Mouse (Mus musculus) midbrain, embryonic 11.5 days (tissue): ENCODE results near the gene Specc1. TPM values are rescaled to one million over a fixed set of nuclear protein-coding genes. Genes with fewer than 3 reads are reported as not detected.

Experiments
- ATAC-seq: fragments of 200-750 bp; cut with Nextera tagmentation; 2 replicates; pipeline ENCODE4 v1.8.0; 2017; ENCODE audit warnings: moderate TSS enrichment, moderate library complexity; ENCODE audit not compliant: low FRiP score
- DNase-seq: peaks from one replicate; pipeline ENCODE4 v3.0.0; 2015; ENCODE audit warnings: low spot score; ENCODE audit errors: missing footprints
- H3K27ac ChIP-seq: fragments of 300-500 bp; sonication (generic); 2 replicates; pipeline ENCODE4 v1.5.1; 2014; ENCODE audit warnings: low read depth, low read length
- H3K27me3 ChIP-seq: fragments of 300-500 bp; sonication (generic); 2 replicates; pipeline ENCODE4 v1.6.1; 2014; ENCODE audit warnings: mild to moderate bottlenecking, low read length, moderate library complexity, mixed read lengths; ENCODE audit not compliant: control insufficient read depth, insufficient read depth
- H3K36me3 ChIP-seq: fragments of 300-500 bp; sonication (generic); 2 replicates; pipeline ENCODE4 v1.6.1; 2014; ENCODE audit warnings: mild to moderate bottlenecking, low read length, moderate library complexity, mixed read lengths; ENCODE audit not compliant: control insufficient read depth, insufficient read depth
- H3K4me1 ChIP-seq: fragments of 300-500 bp; sonication (generic); 2 replicates; pipeline ENCODE4 v1.6.1; 2014; ENCODE audit warnings: low read length; ENCODE audit not compliant: control insufficient read depth, insufficient read depth
- H3K4me2 ChIP-seq: fragments of 300-500 bp; sonication (generic); 2 replicates; pipeline ENCODE4 v1.6.1; 2014; ENCODE audit warnings: mild to moderate bottlenecking, moderate library complexity
- H3K4me3 ChIP-seq: fragments of 300-500 bp; sonication (generic); 2 replicates; pipeline ENCODE4 v1.5.1; 2014; ENCODE audit warnings: low read depth, low read length
- H3K9ac ChIP-seq: fragments of 300-500 bp; sonication (generic); 2 replicates; pipeline ENCODE4 v1.6.1; 2014; ENCODE audit warnings: low read length
- H3K9me3 ChIP-seq: fragments of 300-500 bp; sonication (generic); 2 replicates; pipeline ENCODE4 v1.6.1; 2016; ENCODE audit warnings: low read length; ENCODE audit not compliant: control insufficient read depth
- WGBS: fragments of 180-500 bp; shearing (Covaris S2); extraction: QIAGEN DNeasy Blood & Tissue Kit; methylation state at CpG from one replicate; pipeline ENCODE4 v1.1.7; 2014; 5-methylcytosine and 5-hydroxymethylcytosine counted together
- polyA plus RNA-seq: library from polyadenylated mRNA; unstranded; fragments of >200 nt; fragmentation: Nextera tagmentation; extraction: Ambion mirVana; gene quantifications from 2 replicates; pipeline ENCODE4 v1.2.1, GENCODE M21; 2014

The Specc1 gene
- polyA plus RNA-seq, 1 experiment from 2014 or later: 15.8 TPM

GRCm38 (mm10) chr11:62069554-62069953, 113.0 kb downstream of the Specc1 start:
- no peak overlapping the region for H3K4me3 ChIP-seq
- DNase-seq (peak; percentile 88), ATAC-seq (no peak)
- H3K27me3 ChIP-seq: no peaks in the 10 kb centered on the region
- no peaks in the 10 kb centered on the region for H3K9me3 ChIP-seq
- H3K9ac ChIP-seq: no peak overlapping the region
- WGBS: 28% methylated on average over 2 of the region's 2 CpGs
- no peak overlapping the region for H3K27ac ChIP-seq
- H3K4me2 ChIP-seq: no peak overlapping the region
- no peaks in the 10 kb centered on the region for H3K36me3 ChIP-seq
- 0 out of 2 replicates have a peak, but pooled peaks cover 6% of the 10 kb centered on the region for H3K4me1 ChIP-seq

- WGBS: 87% methylated on average over 7 of the region's 7 CpGs
- Histone ChIP-seq H3K4me2 (no peak overlapping the region), H3K27ac (no peak overlapping the region), H3K9me3 (no peaks in the 10 kb centered on the region), H3K36me3 (no peaks in the 10 kb centered on the region), H3K27me3 (no peaks in the 10 kb centered on the region), H3K4me3 (no peak overlapping the region), H3K9ac (no peak overlapping the region), H3K4me1 (0 out of 2 replicates have a peak, but pooled peaks cover 6% of the 10 kb centered on the region)
- ATAC-seq (no peak), DNase-seq (no peak)
Measured at GRCm38 (mm10) chr11:62070206-62070605, 113.6 kb downstream of the Specc1 start.

GRCm38 (mm10) chr11:62072406-62072805, 115.8 kb downstream of the Specc1 start:
- no peaks in the 10 kb centered on the region for H3K9me3 ChIP-seq

GRCm38 (mm10) chr11:62073575-62074140, 117.1 kb downstream of the Specc1 start:
- H3K9ac ChIP-seq: no peak overlapping the region
- DNase-seq (peak; percentile 56), ATAC-seq (no peak)
- H3K36me3 ChIP-seq: no peaks in the 10 kb centered on the region
- no peak overlapping the region for H3K4me2 ChIP-seq
- no peaks in the 10 kb centered on the region for H3K9me3 ChIP-seq
- no peaks in the 10 kb centered on the region for H3K27me3 ChIP-seq
- no peak overlapping the region for H3K27ac ChIP-seq
- WGBS: 88% methylated on average over 7 of the region's 7 CpGs
- no peak overlapping the region for H3K4me3 ChIP-seq
- peaks cover 9% of the 10 kb centered on the region; the same call in 1 of the 2 replicates for H3K4me1 ChIP-seq

More at GRCm38 (mm10) chr11:62072406-62072805, 115.8 kb downstream of the Specc1 start:
- Histone ChIP-seq H3K4me1 (peaks cover 9% of the 10 kb centered on the region; the same call in 1 of the 2 replicates), H3K4me3 (no peak overlapping the region), H3K36me3 (no peaks in the 10 kb centered on the region), H3K4me2 (no peak overlapping the region), H3K27me3 (no peaks in the 10 kb centered on the region), H3K27ac (no peak overlapping the region), H3K9ac (no peak overlapping the region)
- 80% methylated on average over 3 of the region's 3 CpGs for WGBS
- ATAC-seq (no peak), DNase-seq (no peak)

GRCm38 (mm10) chr11:62074578-62074977, 118.0 kb downstream of the Specc1 start:
- Histone ChIP-seq H3K27me3 (no peaks in the 10 kb centered on the region), H3K4me2 (no peak overlapping the region), H3K4me3 (no peak overlapping the region), H3K9ac (no peak overlapping the region), H3K36me3 (no peaks in the 10 kb centered on the region), H3K9me3 (no peaks in the 10 kb centered on the region), H3K27ac (no peak overlapping the region), H3K4me1 (peaks cover 6% of the 10 kb centered on the region; the same call in 1 of the 2 replicates)
- DNase-seq (peak; percentile 33), ATAC-seq (no peak)
- WGBS: 91% methylated on average over 8 of the region's 8 CpGs

- 85% methylated on average over 3 of the region's 3 CpGs for WGBS
- peaks cover 3% of the 10 kb centered on the region; the same call in 1 of the 2 replicates for H3K4me1 ChIP-seq
- H3K4me2 ChIP-seq: no peak overlapping the region
- no peaks in the 10 kb centered on the region for H3K9me3 ChIP-seq
- ATAC-seq: no peak
- no peak for DNase-seq
- no peak overlapping the region for H3K4me3 ChIP-seq
- H3K27me3 ChIP-seq: no peaks in the 10 kb centered on the region
- no peaks in the 10 kb centered on the region for H3K36me3 ChIP-seq
- H3K27ac ChIP-seq: no peak overlapping the region
- no peak overlapping the region for H3K9ac ChIP-seq
Measured at GRCm38 (mm10) chr11:62075071-62075470, 118.5 kb downstream of the Specc1 start.

- Histone ChIP-seq H3K4me2 (no peak overlapping the region), H3K27ac (no peak overlapping the region), H3K9ac (no peak overlapping the region), H3K36me3 (no peaks in the 10 kb centered on the region), H3K27me3 (no peaks in the 10 kb centered on the region), H3K4me3 (no peak overlapping the region), H3K9me3 (no peaks in the 10 kb centered on the region), H3K4me1 (peaks cover 3% of the 10 kb centered on the region; the same call in 1 of the 2 replicates)
- no peak for DNase-seq
- ATAC-seq: no peak
- 97% methylated on average over 5 of the region's 5 CpGs for WGBS
Measured at GRCm38 (mm10) chr11:62075551-62075950, 119.0 kb downstream of the Specc1 start.

GRCm38 (mm10) chr11:62076345-62077156, 120.0 kb downstream of the Specc1 start:
- H3K9me3 ChIP-seq: no peaks in the 10 kb centered on the region
- H3K4me1 ChIP-seq: peaks cover 3% of the 10 kb centered on the region; the same call in 1 of the 2 replicates
- H3K4me2 ChIP-seq: peak overlapping the region; percentile 82
- no peaks in the 10 kb centered on the region for H3K36me3 ChIP-seq
- H3K27me3 ChIP-seq: no peaks in the 10 kb centered on the region
- 8% methylated on average over 40 of the region's 42 CpGs for WGBS
- H3K27ac ChIP-seq: peak overlapping the region; percentile 87
- peak; percentile 99 for DNase-seq
- peak; percentile 99 for ATAC-seq
- peak overlapping the region; percentile 83 for H3K4me3 ChIP-seq
- peak overlapping the region; percentile 89 for H3K9ac ChIP-seq
